Mouse (Mus musculus): ENCODE measurements around the gene Dact3. TPM values are rescaled to one million over a fixed set of nuclear protein-coding genes. Genes with fewer than 3 reads are reported as not detected.

The Dact3 gene
- polyA plus RNA-seq, 1 experiment from 2014 or later = 10.6 TPM

GRCm38 (mm10) chr7:16912360-16912759 is 37.2 kb downstream of the Dact3 start:
- H3K4me3 ChIP-seq (ENCODE audit: low read depth, low read length) = no peak overlapping the region
- peaks cover 19% of the 10 kb centered on the region for H3K4me1 ChIP-seq (ENCODE audit: control insufficient read depth, insufficient read depth, low read length)
- H3K9me3 ChIP-seq (replicated peaks; ENCODE audit: control insufficient read depth, low read length) = no peaks in the 10 kb centered on the region
- ATAC-seq (replicated peaks; ENCODE audit: insufficient number of reproducible peaks, low FRiP score, low TSS enrichment) = no peak
- H3K27me3 ChIP-seq (ENCODE audit: control insufficient read depth, insufficient read depth, low read length) = peaks cover 23% of the 10 kb centered on the region
- no peak overlapping the region for H3K9ac ChIP-seq (ENCODE audit: low read depth, low read length)
- 77% methylated on average over 6 of the region's 6 CpGs for WGBS (ENCODE audit: insufficient replicate concordance)
- H3K4me2 ChIP-seq = no peak overlapping the region
- no peak overlapping the region for H3K27ac ChIP-seq (ENCODE audit: low read depth, low read length)
- H3K36me3 ChIP-seq (ENCODE audit: control insufficient read depth, insufficient read depth, low read length) = peaks cover 16% of the 10 kb centered on the region

DNA sequence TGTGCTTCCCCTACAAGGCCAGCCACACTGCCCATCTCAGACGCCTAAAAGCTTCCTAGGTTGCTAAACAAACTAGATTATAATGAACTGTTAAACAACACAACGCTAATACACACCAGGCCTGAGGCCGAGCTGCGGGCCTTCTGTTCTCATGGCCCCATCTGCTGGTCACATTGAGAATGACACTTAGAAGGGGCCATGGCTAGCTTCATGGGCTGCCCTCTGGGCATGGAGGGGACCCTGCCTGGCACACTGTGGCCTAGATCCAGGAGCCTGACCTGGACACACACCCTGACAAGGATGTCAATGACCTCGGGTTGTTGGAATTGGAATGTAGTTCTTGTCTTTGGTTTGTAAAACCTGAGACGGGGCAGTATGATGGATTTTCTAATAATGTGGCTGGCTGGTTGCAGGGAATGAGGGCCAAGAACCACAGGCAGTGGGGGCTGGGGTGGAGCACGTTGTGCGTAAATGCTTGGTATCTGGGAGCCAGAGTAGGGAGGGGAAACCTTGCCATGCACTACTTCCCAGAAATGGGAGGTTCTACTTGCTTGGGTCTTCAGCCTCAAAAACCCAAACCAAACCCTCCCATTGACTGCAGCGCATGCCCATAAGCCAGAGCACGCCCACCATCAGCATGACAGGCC is 38.8 kb downstream of the Dact3 start:
- H3K9ac ChIP-seq (ENCODE audit: low read depth, low read length) = no peak overlapping the region
- H3K36me3 ChIP-seq (ENCODE audit: control insufficient read depth, insufficient read depth, low read length) = peaks cover 31% of the 10 kb centered on the region
- H3K9me3 ChIP-seq (replicated peaks; ENCODE audit: control insufficient read depth, low read length) = no peaks in the 10 kb centered on the region
- no peak for ATAC-seq (replicated peaks; ENCODE audit: insufficient number of reproducible peaks, low FRiP score, low TSS enrichment)
- no peak overlapping the region for H3K4me3 ChIP-seq (ENCODE audit: low read depth, low read length)
- H3K27ac ChIP-seq (ENCODE audit: low read depth, low read length) = no peak overlapping the region
- WGBS (ENCODE audit: insufficient replicate concordance) = 37% methylated on average over 10 of the region's 10 CpGs
- peaks cover 9% of the 10 kb centered on the region for H3K4me1 ChIP-seq (ENCODE audit: control insufficient read depth, insufficient read depth, low read length)
- H3K27me3 ChIP-seq (ENCODE audit: control insufficient read depth, insufficient read depth, low read length) = peaks cover 18% of the 10 kb centered on the region
- no peak overlapping the region for H3K4me2 ChIP-seq

GRCm38 (mm10) chr7:16914453-16915343 is 39.6 kb downstream of the Dact3 start:
- no peak overlapping the region for H3K9ac ChIP-seq (ENCODE audit: low read depth, low read length)
- H3K4me3 ChIP-seq (ENCODE audit: low read depth, low read length) = no peak overlapping the region
- 84% methylated on average over 18 of the region's 18 CpGs for WGBS (ENCODE audit: insufficient replicate concordance)
- no peak overlapping the region for H3K27ac ChIP-seq (ENCODE audit: low read depth, low read length)
- H3K27me3 ChIP-seq (ENCODE audit: control insufficient read depth, insufficient read depth, low read length) = peaks cover 11% of the 10 kb centered on the region
- no peaks in the 10 kb centered on the region for H3K9me3 ChIP-seq (replicated peaks; ENCODE audit: control insufficient read depth, low read length)
- peaks cover 35% of the 10 kb centered on the region for H3K36me3 ChIP-seq (ENCODE audit: control insufficient read depth, insufficient read depth, low read length)
- ATAC-seq (replicated peaks; ENCODE audit: insufficient number of reproducible peaks, low FRiP score, low TSS enrichment) = no peak
- peaks cover 6% of the 10 kb centered on the region for H3K4me1 ChIP-seq (ENCODE audit: control insufficient read depth, insufficient read depth, low read length)
- no peak overlapping the region for H3K4me2 ChIP-seq

GRCm38 (mm10) chr7:16915461-16916340 is 40.6 kb downstream of the Dact3 start:
- Histone ChIP-seq H3K27me3 (ENCODE audit: control insufficient read depth, insufficient read depth, low read length) (peaks cover 6% of the 10 kb centered on the region), H3K36me3 (ENCODE audit: control insufficient read depth, insufficient read depth, low read length) (peaks cover 35% of the 10 kb centered on the region), H3K4me2 (no peak overlapping the region), H3K9ac (ENCODE audit: low read depth, low read length) (no peak overlapping the region), H3K4me1 (ENCODE audit: control insufficient read depth, insufficient read depth, low read length) (peaks cover 15% of the 10 kb centered on the region), H3K9me3 (replicated peaks; ENCODE audit: control insufficient read depth, low read length) (no peaks in the 10 kb centered on the region), H3K27ac (ENCODE audit: low read depth, low read length) (no peak overlapping the region), H3K4me3 (ENCODE audit: low read depth, low read length) (no peak overlapping the region)
- WGBS (ENCODE audit: insufficient replicate concordance) = 87% methylated on average over 32 of the region's 32 CpGs
- no peak for ATAC-seq (replicated peaks; ENCODE audit: insufficient number of reproducible peaks, low FRiP score, low TSS enrichment)

DNA sequence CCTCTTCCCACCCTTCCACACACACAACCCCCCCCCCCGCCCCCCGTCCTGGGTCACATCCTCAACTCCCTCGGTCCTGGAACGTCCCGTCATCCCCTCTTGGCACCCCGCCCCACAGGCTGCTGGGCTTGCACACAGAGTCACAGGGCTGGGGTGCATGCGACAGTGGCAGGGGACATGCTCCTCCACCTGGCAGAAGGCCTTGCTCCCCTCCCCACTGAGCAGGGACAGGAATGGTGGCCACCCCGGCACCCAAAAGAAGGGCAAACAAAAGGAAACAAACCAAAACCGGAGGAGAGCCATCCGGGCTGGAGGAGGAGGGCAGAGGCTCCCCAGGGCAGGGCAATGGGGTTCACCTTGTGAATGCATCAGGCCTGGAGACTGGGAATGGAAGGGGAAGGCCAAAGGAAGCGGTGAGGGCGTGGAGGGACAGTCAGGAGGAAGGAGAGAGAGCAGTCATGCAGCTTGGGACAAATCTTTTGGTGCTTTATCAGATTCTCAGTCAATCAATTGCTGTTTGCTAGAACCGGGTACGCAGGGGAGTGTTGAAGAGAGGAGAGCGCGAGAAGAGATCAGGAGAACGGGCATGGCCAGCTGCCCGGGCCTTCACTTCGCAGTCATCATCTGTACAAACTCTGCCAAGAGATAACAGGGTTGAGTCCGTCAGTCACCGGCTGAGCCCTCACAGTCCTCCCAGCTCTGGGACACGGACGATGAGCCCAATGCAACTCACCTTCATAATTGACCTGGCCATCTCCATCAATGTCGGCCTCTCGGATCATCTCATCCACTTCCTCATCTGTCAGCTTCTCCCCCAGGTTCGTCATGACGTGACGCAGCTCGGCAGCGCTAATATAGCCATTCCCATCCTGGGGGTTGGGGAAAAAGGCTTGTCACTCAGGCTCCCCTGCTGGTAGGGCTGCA is 41.5 kb downstream of the Dact3 start:
- WGBS (ENCODE audit: insufficient replicate concordance) = 63% methylated on average over 30 of the region's 30 CpGs
- Histone ChIP-seq H3K36me3 (ENCODE audit: control insufficient read depth, insufficient read depth, low read length) (peaks cover 35% of the 10 kb centered on the region), H3K27me3 (ENCODE audit: control insufficient read depth, insufficient read depth, low read length) (peaks cover 6% of the 10 kb centered on the region), H3K4me3 (ENCODE audit: low read depth, low read length) (no peak overlapping the region), H3K9ac (ENCODE audit: low read depth, low read length) (no peak overlapping the region), H3K9me3 (replicated peaks; ENCODE audit: control insufficient read depth, low read length) (no peaks in the 10 kb centered on the region), H3K4me1 (ENCODE audit: control insufficient read depth, insufficient read depth, low read length) (peaks cover 24% of the 10 kb centered on the region), H3K27ac (ENCODE audit: low read depth, low read length) (no peak overlapping the region), H3K4me2 (no peak overlapping the region)
- no peak for ATAC-seq (replicated peaks; ENCODE audit: insufficient number of reproducible peaks, low FRiP score, low TSS enrichment)

GRCm38 (mm10) chr7:16917447-16917846 is 42.3 kb downstream of the Dact3 start:
- peaks cover 32% of the 10 kb centered on the region for H3K4me1 ChIP-seq (ENCODE audit: control insufficient read depth, insufficient read depth, low read length)
- 72% methylated on average over 11 of the region's 11 CpGs for WGBS (ENCODE audit: insufficient replicate concordance)
- H3K4me2 ChIP-seq = no peak overlapping the region
- no peak overlapping the region for H3K27ac ChIP-seq (ENCODE audit: low read depth, low read length)
- H3K9me3 ChIP-seq (replicated peaks; ENCODE audit: control insufficient read depth, low read length) = no peaks in the 10 kb centered on the region
- peaks cover 35% of the 10 kb centered on the region for H3K36me3 ChIP-seq (ENCODE audit: control insufficient read depth, insufficient read depth, low read length)
- no peak overlapping the region for H3K4me3 ChIP-seq (ENCODE audit: low read depth, low read length)
- ATAC-seq (replicated peaks; ENCODE audit: insufficient number of reproducible peaks, low FRiP score, low TSS enrichment) = no peak
- no peak overlapping the region for H3K9ac ChIP-seq (ENCODE audit: low read depth, low read length)
- H3K27me3 ChIP-seq (ENCODE audit: control insufficient read depth, insufficient read depth, low read length) = peaks cover 3% of the 10 kb centered on the region; the same call in 1 of the 2 replicates

GRCm38 (mm10) chr7:16918014-16918413 is 42.9 kb downstream of the Dact3 start:
- Histone ChIP-seq H3K9me3 (replicated peaks; ENCODE audit: control insufficient read depth, low read length) (no peaks in the 10 kb centered on the region), H3K27ac (ENCODE audit: low read depth, low read length) (no peak overlapping the region), H3K4me2 (no peak overlapping the region), H3K9ac (ENCODE audit: low read depth, low read length) (no peak overlapping the region), H3K27me3 (ENCODE audit: control insufficient read depth, insufficient read depth, low read length) (no peaks in the 10 kb centered on the region), H3K4me1 (ENCODE audit: control insufficient read depth, insufficient read depth, low read length) (peaks cover 36% of the 10 kb centered on the region), H3K4me3 (ENCODE audit: low read depth, low read length) (no peak overlapping the region), H3K36me3 (ENCODE audit: control insufficient read depth, insufficient read depth, low read length) (peaks cover 35% of the 10 kb centered on the region)
- ATAC-seq (replicated peaks; ENCODE audit: insufficient number of reproducible peaks, low FRiP score, low TSS enrichment) = no peak
- 89% methylated on average over 9 of the region's 9 CpGs for WGBS (ENCODE audit: insufficient replicate concordance)
